Mouse (Mus musculus) testis, postnatal 10 days (tissue): Measurements from ENCODE around the gene Cd200r1.
"Not testable (repeated sequence)": the region's sequence is repeated elsewhere in the genome, so short reads cannot be mapped to it uniquely, and the experiment has no call there.

Experiments
- DNase-seq: peaks from one replicate; pipeline ENCODE4 v3.0.0; 2021; ENCODE audit warnings: low spot score

Cd200r1 gene

GRCm38 (mm10) chr16:44766320-44766892 is 870 bp downstream of the Cd200r1 start:
- no peak for DNase-seq

GRCm38 (mm10) chr16:44767506-44767905 is 2.0 kb downstream of the Cd200r1 start:
- DNase-seq: no peak

GRCm38 (mm10) chr16:44767967-44768366 is 2.4 kb downstream of the Cd200r1 start:
- no peak for DNase-seq

- no peak for DNase-seq
These were observed 7.0 kb downstream of the Cd200r1 start for GRCm38 (mm10) chr16:44772577-44772976.

GRCm38 (mm10) chr16:44773673-44774072 is 8.1 kb downstream of the Cd200r1 start:
- no peak for DNase-seq

GRCm38 (mm10) chr16:44774201-44774600 is 8.7 kb downstream of the Cd200r1 start:
- DNase-seq: no peak

GRCm38 (mm10) chr16:44778538-44779147 is 13.1 kb downstream of the Cd200r1 start:
- DNase-seq: no peak

GRCm38 (mm10) chr16:44779494-44779893 is 14.0 kb downstream of the Cd200r1 start:
- DNase-seq: no peak

- DNase-seq: no peak
These were observed 15.2 kb downstream of the Cd200r1 start for GRCm38 (mm10) chr16:44780751-44781150.

- DNase-seq: no peak
These were observed 21.4 kb downstream of the Cd200r1 start for GRCm38 (mm10) chr16:44786934-44787333.

- DNase-seq: no peak
These were observed 28.9 kb downstream of the Cd200r1 start for GRCm38 (mm10) chr16:44794416-44794815.

- no peak for DNase-seq
These were observed 40.4 kb downstream of the Cd200r1 start for GRCm38 (mm10) chr16:44805976-44806375.

- DNase-seq: not testable (repeated sequence)
These were observed 44.7 kb downstream of the Cd200r1 start for GRCm38 (mm10) chr16:44810223-44810622.

GRCm38 (mm10) chr16:44811544-44811943 is 46.0 kb downstream of the Cd200r1 start, which contains the start of gene Cd200r4:
Gene Cd200r4 (plus strand): TSS chr16:44811733.
- no peak for DNase-seq

GRCm38 (mm10) chr16:44812468-44813065 is 47.0 kb downstream of the Cd200r1 start:
- no peak for DNase-seq

- DNase-seq: no peak
These were observed 52.5 kb downstream of the Cd200r1 start for GRCm38 (mm10) chr16:44818010-44818409.

GRCm38 (mm10) chr16:44820545-44820944 is 55.0 kb downstream of the Cd200r1 start:
- DNase-seq: no peak

GRCm38 (mm10) chr16:44832286-44832685 is 66.8 kb downstream of the Cd200r1 start:
- no peak for DNase-seq

GRCm38 (mm10) chr16:44833189-44833588 is 67.7 kb downstream of the Cd200r1 start:
- DNase-seq: not testable (repeated sequence)
